ENCODE assay signal across 8 mouse cellular contexts in the genomic region with DNA sequence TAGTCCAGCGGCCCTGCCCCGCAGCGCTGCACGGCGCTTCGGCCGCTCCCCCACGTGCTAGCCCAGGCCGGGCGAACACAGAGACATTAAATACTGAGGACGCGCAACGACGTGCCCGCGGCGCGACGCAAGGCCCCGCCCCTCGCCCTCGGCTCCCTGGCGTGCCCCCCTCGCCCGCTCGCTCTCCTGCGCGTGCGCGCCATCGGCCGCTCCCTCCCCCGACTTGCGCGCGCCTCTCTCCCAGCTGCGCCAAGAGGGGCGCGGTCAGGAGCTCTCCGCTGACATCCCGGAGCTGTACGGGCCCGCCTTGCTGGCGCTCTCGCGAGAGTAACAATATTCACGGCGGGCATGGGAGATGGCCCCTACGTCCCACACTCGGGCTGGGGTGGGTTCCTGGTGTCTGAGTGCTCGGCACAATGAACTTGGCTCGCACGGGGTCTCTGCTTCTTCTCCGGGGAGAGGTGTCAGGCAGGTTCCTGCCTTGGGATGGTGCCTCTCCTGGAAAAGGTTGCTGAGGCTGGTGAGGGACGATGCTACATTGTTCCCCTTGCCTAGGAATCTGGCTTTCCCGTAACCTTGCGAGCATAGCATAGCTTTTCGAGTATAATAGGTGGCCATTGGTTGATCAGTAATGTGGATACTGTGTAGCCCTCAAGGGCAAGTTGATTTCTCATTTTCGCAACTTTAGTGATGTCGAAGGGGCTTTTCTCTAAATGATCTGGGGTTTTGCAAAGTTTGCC. TPM values are rescaled to one million over a fixed set of nuclear protein-coding genes. Genes with fewer than 3 reads are reported as not detected.
DNase-seq lines count a peak whose midpoint lies in the region; ATAC-seq and TF ChIP-seq lines count a peak whose summit lies in the region.

A gene (minus strand): TSS at position 129 of the 740 bp plus-strand sequence.

- no peaks in the 10 kb centered on the region for H3K36me3 ChIP-seq in forebrain, embryonic 15.5 days
- no peaks in the 10 kb centered on the region for H3K36me3 ChIP-seq in thymus, adult 2 months (ENCODE audit: control insufficient read depth, insufficient read depth, low read length)

- H3K4me2 ChIP-seq in forebrain, embryonic 15.5 days (replicated peaks) = peak within 1 kb of the TSS; percentile 97

- peaks cover 24% of the 10 kb centered on the region for H3K4me1 ChIP-seq in forebrain, embryonic 15.5 days
- peaks cover 8% of the 10 kb centered on the region for H3K4me1 ChIP-seq in lung, adult 2 months (ENCODE audit: control insufficient read depth, insufficient read depth, low read length)
- peaks cover 6% of the 10 kb centered on the region for H3K4me1 ChIP-seq in olfactory bulb, adult 2 months (ENCODE audit: control insufficient read depth, insufficient read depth, low read length)
- peaks cover 16% of the 10 kb centered on the region for H3K4me1 ChIP-seq in thymus, adult 2 months (replicated peaks; ENCODE audit: control insufficient read depth, insufficient read depth, low read length)

- no peaks in the 10 kb centered on the region for H3K9me3 ChIP-seq in forebrain, embryonic 15.5 days

- TF ChIP-seq CTCF in lung, adult 2 months (IDR thresholded peaks at IDR 0.05; ENCODE audit: insufficient read depth, low read length) = no peak
- TF ChIP-seq CTCF in olfactory bulb, adult 2 months (IDR thresholded peaks at IDR 0.05; ENCODE audit: insufficient read depth, low read depth, low read length) = no peak
- TF ChIP-seq CTCF in thymus, adult 2 months (IDR thresholded peaks at IDR 0.05; ENCODE audit: borderline replicate concordance, control insufficient read depth, extremely low read depth, insufficient read depth, low read length, poor library complexity) = peak; percentile 63; the same call in 1 of the 2 replicates

- peak within 1 kb of the TSS; percentile 83 for H3K27ac ChIP-seq in forebrain, embryonic 15.5 days (replicated peaks)
- peak within 1 kb of the TSS; percentile 90 for H3K27ac ChIP-seq in olfactory bulb, adult 2 months (ENCODE audit: insufficient read depth, low read depth, low read length)
- no peak within 1 kb of the TSS for H3K27ac ChIP-seq in thymus, adult 2 months (ENCODE audit: control insufficient read depth, insufficient read depth, low read length)

- H3K4me3 ChIP-seq in forebrain, embryonic 15.5 days = peak within 1 kb of the TSS; percentile 69
- H3K4me3 ChIP-seq in lung, adult 2 months (replicated peaks; ENCODE audit: extremely low read depth, low read depth, low read length) = peak within 1 kb of the TSS; percentile 78
- peak within 1 kb of the TSS; percentile 79 for H3K4me3 ChIP-seq in olfactory bulb, adult 2 months (ENCODE audit: insufficient read depth, low read depth, low read length)
- peak within 1 kb of the TSS; percentile 60 for H3K4me3 ChIP-seq in thymus, adult 2 months (ENCODE audit: control insufficient read depth, insufficient read depth, low read length)

- no peaks in the 10 kb centered on the region for H3K27me3 ChIP-seq in forebrain, embryonic 15.5 days
- no peaks in the 10 kb centered on the region for H3K27me3 ChIP-seq in thymus, adult 2 months (ENCODE audit: control insufficient read depth, insufficient read depth, low read length)

- 1% methylated on average over 60 of the region's 60 CpGs for WGBS in forebrain, embryonic 15.5 days
- 2% methylated on average over 60 of the region's 60 CpGs for WGBS in lung, adult 2 months
- WGBS in olfactory bulb, adult 2 months = 2% methylated on average over 60 of the region's 60 CpGs
- 3% methylated on average over 60 of the region's 60 CpGs for WGBS in thymus, adult 2 months

- peak; percentile 99 for ATAC-seq in forebrain, embryonic 15.5 days (replicated peaks)

- intact Hi-C loops in heart, postnatal 25 days (cut with DNase I) = loop anchor here (5.0 kb wide), 2 partner anchors 43 to 93 kb away; a partner anchor contains a TSS

- peak; percentile 95 for TF ChIP-seq POLR2A in lung, adult 2 months (IDR thresholded peaks at IDR 0.05; ENCODE audit: borderline replicate concordance, extremely low read depth, low read depth, low read length)
- peak; percentile 93 for TF ChIP-seq POLR2A in olfactory bulb, adult 2 months (IDR thresholded peaks at IDR 0.05; ENCODE audit: insufficient read depth, low read depth, low read length)
- TF ChIP-seq POLR2A in thymus, adult 2 months (IDR thresholded peaks at IDR 0.05; ENCODE audit: control insufficient read depth, extremely low read depth, insufficient read depth, low read length, poor library complexity) = peak; percentile 76

- DNase-seq in ES-CJ7 (ENCODE audit: low read depth, low spot score) = peak; percentile 99
- DNase-seq in cerebellum, adult 11 months = peak; percentile 96
- DNase-seq in heart, postnatal 25 days (ENCODE audit: low spot score) = peak; percentile 99
- DNase-seq in layer of hippocampus, adult 18-20 months (ENCODE audit: low spot score in 2 of 2) = peak; percentile 97
- peak; percentile 97 for DNase-seq in lung, adult 2 months
- DNase-seq in thymus, adult 2 months = peak; percentile 96

- H3K9ac ChIP-seq in forebrain, embryonic 15.5 days (replicated peaks) = peak within 1 kb of the TSS; percentile 61

RNA-seq across cellular contexts. Expression of the gene that starts here (rescaled TPM):
- polyA plus RNA-seq in forebrain, embryonic 15.5 days (2015; fragmentation: Nextera tagmentation; extraction: Ambion mirVana) = 30.5 and 34.0 TPM in 2 replicates
- total RNA-seq in heart, postnatal 25 days (2021) = 100 to 1,000 TPM; 114 to 123 TPM
- total RNA-seq in layer of hippocampus, adult 18-20 months (2021) = 10 to 100 TPM; 40.9 to 42.9 TPM
- polyA plus RNA-seq in lung, adult 2 months (2012; rRNA removed) = 22.3 and 32.2 TPM in 2 replicates
- polyA plus RNA-seq in olfactory bulb, adult 2 months (2012; ENCODE audit: insufficient read depth, insufficient read length, low replicate concordance, missing spikeins) = not detected in 2 replicates
- polyA plus RNA-seq in thymus, adult 2 months (2012; rRNA removed) = 33.6 and 41.3 TPM in 2 replicates
